Mouse (Mus musculus): ENCODE data around the gene Pde4b.

Gene Pde4b

DNA sequence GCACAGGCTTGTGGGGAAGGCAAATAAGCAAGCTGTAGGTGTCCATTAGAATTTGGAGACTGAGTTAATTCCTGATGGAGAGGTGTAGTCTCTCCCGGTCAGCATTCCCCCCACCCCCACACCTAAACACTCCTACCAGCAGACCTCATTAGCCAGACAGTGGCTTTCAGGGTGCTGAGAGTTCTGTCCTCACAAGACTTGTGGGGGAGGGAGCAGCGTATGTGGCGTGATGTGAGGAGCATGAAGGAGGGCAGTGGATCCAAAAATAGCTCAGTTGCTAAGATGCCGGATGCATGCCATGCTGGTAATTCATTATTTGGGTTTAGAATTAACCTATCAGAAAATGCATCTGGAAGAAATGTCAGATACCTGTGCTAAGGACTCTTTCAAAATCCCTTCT is 321.6 kb downstream of the Pde4b start:
- no peak for DNase-seq

DNA sequence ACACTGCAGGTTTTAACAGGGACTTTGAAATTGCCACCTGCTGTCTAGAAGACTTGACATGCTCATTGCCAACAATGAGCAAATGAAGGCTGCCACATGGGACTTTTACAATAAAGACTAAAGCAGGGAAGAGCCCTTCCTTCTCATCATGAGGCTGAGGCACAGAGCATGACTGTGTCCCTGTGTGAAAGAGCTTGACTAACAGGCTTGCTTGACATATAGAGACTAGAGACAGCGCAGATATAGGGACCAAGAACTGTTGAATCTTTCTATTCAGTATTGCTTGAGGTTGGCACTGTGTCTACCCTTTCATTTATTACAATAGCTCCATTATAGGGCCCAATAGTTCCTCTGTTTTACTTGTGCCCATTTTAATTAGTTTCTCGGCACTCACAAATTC is 325.8 kb downstream of the Pde4b start:
- no peak for DNase-seq

GRCm38 (mm10) chr4:102413794-102414193 is 326.5 kb downstream of the Pde4b start:
- DNase-seq, result no peak

DNA sequence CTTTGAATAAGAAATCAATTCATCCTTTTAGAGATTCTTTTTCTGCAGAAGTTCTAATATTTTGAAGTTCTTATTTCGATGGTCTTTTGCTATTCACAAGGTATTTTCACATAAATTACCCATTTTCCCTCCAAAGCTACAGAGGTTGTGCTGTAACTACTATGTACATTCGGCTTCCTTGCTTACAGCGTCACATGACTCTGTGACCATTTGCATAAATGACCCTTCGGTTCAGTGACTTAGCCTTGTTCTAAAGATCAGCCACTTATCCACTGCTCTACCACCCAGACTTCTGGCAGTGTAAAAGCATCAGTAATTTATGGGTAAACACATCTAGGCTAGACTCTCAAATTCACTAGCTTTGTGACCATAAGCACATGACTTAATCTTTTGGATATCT is 327.3 kb downstream of the Pde4b start:
- DNase-seq, result no peak

- DNase-seq, result no peak
Measured at GRCm38 (mm10) chr4:102420794-102421397, 333.6 kb downstream of the Pde4b start.

DNA sequence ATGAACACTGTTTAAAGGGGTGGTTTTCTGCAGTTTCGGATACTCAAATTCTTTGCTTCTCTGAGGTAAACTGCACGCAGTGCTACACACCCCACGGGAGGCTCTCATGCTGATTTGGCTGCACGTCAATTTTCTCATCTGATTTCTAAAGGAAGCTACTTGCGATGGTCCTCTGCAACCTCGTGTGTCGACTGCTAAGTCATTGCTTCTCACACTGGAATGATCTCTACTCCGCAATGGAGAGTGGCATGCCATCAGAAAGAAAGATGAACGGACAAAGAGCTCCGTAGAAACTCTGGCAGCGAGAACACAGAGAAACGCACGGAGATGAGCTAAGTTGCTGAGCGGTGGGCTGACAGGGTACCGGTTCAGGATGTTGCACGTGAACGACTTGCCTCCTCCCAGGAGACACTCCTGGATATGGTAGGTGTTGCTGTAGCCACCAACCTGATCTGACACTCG is 334.1 kb downstream of the Pde4b start:
- no peak for DNase-seq

GRCm38 (mm10) chr4:102424104-102424503 is 336.8 kb downstream of the Pde4b start:
- no peak for DNase-seq

GRCm38 (mm10) chr4:102425422-102425821 is 338.1 kb downstream of the Pde4b start:
- no peak for DNase-seq

GRCm38 (mm10) chr4:102429730-102430341 is 342.5 kb downstream of the Pde4b start:
- DNase-seq, result no peak

DNA sequence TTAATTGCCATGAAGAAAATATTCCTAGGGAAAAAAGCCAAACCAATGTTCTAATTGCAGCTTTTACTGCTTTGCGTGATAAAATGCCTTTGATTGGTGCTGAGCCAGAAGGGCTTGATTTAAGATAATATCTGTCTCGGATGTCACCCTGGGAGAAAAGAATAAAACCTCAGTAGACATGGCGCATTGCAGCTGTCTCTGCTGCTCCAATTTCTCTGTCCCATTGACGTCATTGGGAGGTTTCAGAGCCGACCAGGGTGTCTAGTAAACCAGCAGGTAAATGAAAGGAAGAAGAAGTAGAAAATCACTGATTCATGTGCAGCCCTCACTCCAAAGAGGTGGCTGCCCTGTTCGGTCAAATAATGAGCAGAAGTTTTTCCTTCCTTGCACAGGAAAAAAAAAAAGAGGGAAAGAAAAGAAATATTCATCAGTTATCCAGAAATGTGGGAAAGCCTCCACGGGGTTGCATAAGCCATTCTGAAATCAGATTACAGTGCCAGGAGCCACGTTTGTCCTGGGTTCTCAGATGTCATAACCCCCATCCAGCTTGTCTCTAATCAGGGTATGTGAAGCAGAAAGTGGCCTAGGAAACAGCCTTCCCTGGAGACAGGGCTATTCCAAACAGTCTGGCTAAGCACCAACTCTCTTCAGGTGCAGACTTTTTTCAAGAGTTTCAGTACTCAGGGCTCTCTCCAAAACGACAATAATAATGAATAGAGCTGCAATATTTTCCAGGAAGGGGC is 344.9 kb downstream of the Pde4b start:
- no peak for DNase-seq

- peak; percentile 7 for DNase-seq
Measured at GRCm38 (mm10) chr4:102439401-102440118, 352.2 kb downstream of the Pde4b start.

DNA sequence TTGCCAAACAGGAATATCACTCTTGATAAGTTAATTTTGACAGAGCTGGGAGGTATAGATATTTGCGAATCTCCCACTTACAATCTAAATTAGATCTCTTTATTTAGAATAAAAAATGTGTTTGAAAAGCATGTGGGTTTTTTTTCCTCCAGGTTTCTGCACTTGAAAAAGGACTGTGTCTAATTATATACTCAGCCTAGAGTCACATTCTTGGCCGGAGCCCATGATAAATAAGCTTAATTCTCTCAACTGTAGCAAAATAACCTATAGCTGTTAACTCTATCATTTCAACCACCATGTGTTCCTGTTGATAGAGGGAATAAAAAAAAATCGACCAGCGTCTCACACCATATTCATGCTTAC is 352.8 kb downstream of the Pde4b start:
- no peak for DNase-seq

- DNase-seq, result no peak
Measured at GRCm38 (mm10) chr4:102443533-102443932, 356.2 kb downstream of the Pde4b start.

- no peak for DNase-seq
Measured at GRCm38 (mm10) chr4:102444501-102444900, 357.2 kb downstream of the Pde4b start.

DNA sequence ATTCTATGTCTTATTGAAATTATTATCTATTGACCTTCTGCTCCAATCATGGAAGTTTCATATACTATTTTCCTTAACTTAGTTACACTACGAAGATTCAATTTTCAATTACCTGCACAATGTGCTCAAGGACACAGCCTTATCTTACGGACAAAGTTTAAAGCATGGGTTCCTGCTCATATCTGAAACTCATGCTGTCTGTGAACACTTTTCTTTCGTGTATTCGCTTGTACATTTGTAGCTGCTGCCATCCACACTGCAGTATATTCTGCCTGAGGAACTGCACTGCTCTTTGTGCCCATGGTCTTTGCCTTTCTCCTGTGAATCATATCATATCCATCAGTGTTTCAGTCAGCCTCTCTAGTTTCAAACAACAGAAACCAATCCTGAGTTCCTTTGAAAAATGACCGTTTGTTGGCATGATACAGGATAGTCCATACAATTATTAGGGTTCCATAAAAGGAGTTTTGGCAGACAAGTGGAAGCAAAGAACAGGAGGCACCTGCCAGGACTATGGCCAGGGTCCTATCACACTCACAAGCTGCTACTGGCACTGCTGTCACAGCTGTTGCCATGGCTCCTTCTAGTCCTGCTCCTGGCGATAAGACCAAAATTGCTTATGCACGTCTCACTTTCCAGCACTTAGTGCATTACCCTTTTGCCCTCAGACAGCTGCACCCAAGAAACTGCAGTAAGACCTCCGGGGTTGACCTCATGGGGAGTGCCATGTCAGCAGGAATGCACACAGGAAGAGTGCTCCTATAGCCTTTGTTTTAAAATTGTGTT is 359.0 kb downstream of the Pde4b start:
- DNase-seq, result no peak

GRCm38 (mm10) chr4:102456426-102456825 is 369.1 kb downstream of the Pde4b start:
- DNase-seq, result peak; percentile 10

- DNase-seq, result no peak
Measured at GRCm38 (mm10) chr4:102459216-102459999, 372.1 kb downstream of the Pde4b start.

DNA sequence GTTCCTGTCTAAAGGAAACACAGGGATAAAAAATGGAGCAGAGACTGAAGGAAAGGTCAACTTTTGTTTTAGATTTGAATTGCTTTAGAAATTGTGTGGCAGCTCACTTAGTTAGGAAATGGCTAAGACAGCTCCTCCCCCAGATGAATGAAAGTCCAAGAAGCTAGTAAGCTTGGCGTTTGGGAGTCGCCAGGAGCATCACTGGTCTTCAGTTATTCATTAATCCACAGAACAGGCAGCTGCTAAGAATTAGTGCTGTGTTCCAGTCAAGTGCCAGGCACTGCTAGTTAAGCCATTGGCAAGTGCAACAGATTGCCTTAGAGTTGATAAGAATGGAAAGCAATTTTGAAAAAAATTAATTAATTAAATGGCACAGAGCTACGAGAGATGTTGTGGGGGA is 390.8 kb downstream of the Pde4b start:
- peak; percentile 33 for DNase-seq

DNA sequence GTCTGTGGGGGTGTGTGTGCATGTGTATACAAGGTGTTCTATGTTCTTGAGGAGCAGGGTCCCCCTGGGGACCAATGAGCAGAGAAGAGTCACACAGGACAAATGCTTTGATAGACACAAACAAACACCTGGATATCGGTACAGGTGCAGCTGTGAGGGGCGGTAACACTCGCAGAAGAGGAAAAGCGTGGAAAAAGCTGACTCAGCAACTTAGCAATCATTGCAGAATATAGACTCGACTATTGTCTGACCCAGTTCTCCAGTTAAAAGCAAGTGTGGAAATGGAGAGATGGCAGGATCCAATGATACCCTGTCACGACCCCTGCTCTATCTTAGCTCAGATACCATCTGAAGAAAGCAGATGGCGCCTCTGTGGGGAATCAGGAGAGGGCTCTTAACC is 391.5 kb downstream of the Pde4b start:
- DNase-seq, result no peak

- DNase-seq, result peak; percentile 48
Measured at GRCm38 (mm10) chr4:102480830-102481484, 393.6 kb downstream of the Pde4b start.

DNA sequence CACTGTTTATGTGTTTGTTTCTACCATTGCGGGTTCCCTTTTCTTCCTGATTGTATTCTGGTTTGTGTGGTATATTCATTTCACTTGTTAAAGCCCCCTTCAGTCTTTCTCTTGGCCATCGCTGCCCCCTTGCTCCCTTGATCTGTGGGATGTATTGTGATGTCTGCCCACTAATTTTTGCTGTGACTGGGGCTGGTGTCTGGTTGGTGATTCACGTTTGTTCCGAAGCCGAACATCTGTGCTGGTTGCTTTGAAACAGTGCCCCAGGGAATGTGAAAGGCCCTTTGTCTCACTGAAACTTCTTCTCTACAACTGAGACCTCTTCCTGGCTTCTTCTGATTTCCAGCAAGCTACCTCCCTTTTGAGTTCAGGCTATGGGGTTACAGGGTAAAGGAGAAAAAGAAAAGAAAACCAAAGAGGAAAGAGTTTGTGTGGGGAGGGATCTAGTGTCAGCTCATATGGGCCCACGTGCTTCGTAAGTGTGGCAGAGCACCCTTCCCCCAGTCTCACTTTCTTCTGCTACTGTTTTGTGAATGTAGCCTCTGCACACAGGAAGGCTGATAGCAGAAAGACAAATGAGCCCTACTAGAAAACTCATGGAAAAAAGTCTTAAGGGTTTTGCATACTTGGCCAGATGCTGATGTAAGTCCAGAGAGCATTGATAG is 396.1 kb downstream of the Pde4b start:
- no peak for DNase-seq

Data from kidney, adult 18-20 months (tissue).